Mouse (Mus musculus) left cerebral cortex, postnatal 25 days (tissue): ENCODE data around the gene Gm3752. TPM values are rescaled to one million over a fixed set of nuclear protein-coding genes. Genes with fewer than 3 reads are reported as not detected.
"Not testable (repeated sequence)": the region's sequence is repeated elsewhere in the genome, so short reads cannot be mapped to it uniquely, and the experiment has no call there.

Experiments used
- DNase-seq, 2 experiments: peaks; one replicate each; pipeline ENCODE4 v3.0.0; 2022; ENCODE audit warnings: low spot score in 2 of 2, mixed read lengths in 1 of 2
- intact Hi-C: fragments of 180-260 bp; cut with DNase I; formaldehyde crosslinking; loops from one replicate; pipeline ENCODE4 v1.15.1; 2025
- total RNA-seq, 2 experiments: library from RNA; stranded (reverse); gene quantifications; 2 replicates each; pipeline ENCODE4 v1.2.3; 2021

The Gm3752 gene
- under 1 TPM in 1 of 2 experiments, not detected in 1; 0.53 TPM for total RNA-seq

DNA sequence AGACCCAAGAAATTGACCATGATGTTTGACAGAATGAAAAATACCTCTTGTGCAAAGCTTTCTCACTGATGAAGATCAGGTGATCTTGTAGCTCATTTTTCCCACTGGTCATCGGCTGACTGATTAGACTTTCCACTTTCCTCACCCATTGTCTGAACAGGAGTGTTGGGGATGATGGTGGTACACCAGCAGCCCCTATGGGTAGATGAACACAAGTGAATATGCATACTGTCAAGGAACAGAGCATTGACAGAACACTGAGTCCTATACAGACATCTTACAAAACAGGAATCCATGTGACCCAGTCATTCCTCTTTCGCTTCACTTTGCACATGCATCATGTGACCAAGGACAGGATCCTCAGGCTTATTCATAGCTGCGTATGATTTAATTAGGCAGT is at the start of gene Gm3752:
Gene Gm3752, minus strand, starts transcription at position 101 of the 400 bp plus-strand sequence.
- intact Hi-C loops, DNase-seq: not testable (repeated sequence)

DNA sequence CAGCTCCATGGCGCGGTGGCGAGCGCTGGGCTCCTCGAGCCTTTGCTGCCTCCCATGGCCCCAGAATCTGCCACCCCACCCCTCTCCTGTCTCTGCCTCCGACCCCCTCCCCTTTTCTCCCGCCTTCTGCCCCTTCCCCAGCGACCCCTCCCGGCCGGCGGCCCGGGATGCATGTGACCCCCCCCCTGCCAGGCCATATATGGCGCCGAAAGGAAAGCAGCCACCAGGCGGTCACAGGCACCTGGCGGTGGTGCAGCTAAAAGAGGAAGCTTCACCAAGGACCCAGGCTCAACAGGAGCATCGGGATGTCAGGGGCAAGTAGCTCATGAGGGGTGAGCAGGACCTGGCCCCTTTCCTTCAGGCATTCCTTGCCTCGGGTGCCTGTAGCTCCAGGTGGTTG is 5.2 kb upstream of the Gm3752 start:
- intact Hi-C loops, DNase-seq: not testable (repeated sequence)

DNA sequence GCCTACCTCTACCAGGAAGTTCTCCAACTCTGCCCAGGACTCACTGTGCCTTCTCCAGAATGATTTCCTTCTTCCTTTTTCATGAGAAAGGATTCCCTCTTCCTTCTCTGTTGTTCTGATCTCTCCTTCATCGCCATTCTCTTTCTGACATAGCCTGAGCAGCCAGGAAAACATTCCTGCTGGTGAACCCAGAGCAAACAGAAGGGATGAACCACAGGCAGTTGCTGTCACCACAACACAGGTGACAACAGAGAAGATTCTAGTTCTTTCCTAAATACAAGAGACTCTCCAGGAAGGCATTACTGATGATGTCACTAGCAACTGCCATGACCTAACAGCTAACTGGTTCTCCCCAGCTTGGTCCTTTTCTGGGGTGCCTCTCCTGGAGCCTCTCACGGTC is 32.7 kb downstream of the Gm3752 start, which contains the start of gene Gm3755:
Gene Gm3755, minus strand, starts transcription at position 101 of the 400 bp plus-strand sequence.
- DNase-seq, intact Hi-C loops: not testable (repeated sequence)

DNA sequence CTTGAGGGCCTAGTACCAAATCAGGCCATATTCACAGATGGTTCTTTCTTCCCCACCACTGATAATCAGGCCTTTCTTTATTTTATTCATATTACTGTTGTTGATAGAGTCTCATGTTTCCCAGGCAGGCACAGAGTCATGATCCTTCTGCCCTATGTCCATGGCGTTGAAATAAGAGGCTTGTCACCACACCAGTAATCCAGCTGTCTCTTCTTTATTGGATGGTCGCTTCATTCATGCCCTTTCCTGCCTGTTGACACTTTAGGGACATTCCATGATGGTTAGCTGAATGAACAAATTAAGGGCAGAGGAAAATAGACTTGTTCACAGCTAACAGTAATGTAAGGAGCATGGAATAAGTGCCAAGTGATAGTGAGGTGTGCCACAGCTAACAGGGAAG is 61.1 kb downstream of the Gm3752 start:
- intact Hi-C loops, DNase-seq: not testable (repeated sequence)

Other genes starting within 250 kb of the Gm3752 start
- not detected for gene Gm3727, start 219.0 kb downstream of the Gm3752 start, total RNA-seq
- under 1 TPM; 0.44 to 0.64 TPM for gene Gm3739, start 168.7 kb downstream of the Gm3752 start, total RNA-seq
- not detected for gene Gm5797, start 151.4 kb downstream of the Gm3752 start, total RNA-seq
- gene Gm8374, start 118.6 kb downstream of the Gm3752 start, total RNA-seq: not detected
- gene Gm3755, start 32.8 kb downstream of the Gm3752 start, total RNA-seq: not detected
- 1 to 10 TPM; 4.8 to 6.4 TPM for gene Gm3558, start 84.8 kb upstream of the Gm3752 start, total RNA-seq
- not detected for gene Gm10338, start 111.8 kb upstream of the Gm3752 start, total RNA-seq
- not detected for gene Gm10128, start 160.2 kb upstream of the Gm3752 start, total RNA-seq